Mouse (Mus musculus) ovary, postnatal 36 days (tissue): ENCODE results near the gene Rps15.

Experiments
- DNase-seq: peaks from one replicate; pipeline ENCODE4 v3.0.0; 2022; ENCODE audit warnings: low spot score, mixed read lengths

Gene Rps15

DNA sequence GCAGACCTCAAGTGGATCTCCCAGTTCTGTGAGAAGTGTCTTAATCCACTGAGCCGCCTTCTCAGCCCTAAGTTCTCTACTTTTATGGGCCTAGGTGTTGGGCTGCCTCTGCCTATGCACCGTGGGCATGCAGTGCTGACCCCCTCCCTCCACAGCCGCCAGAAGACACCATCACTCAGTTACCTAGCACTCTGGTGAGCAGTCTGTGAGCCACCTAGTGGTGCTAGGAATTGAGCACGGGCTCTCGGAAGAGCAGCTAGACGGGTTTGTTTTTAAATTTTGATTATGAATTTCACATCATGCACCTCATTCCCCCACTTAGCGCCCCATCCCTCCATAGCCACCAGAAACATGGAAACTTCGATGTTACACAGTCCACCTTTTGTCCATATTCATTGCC is 3.6 kb upstream of the Rps15 start:
- no peak for DNase-seq

DNA sequence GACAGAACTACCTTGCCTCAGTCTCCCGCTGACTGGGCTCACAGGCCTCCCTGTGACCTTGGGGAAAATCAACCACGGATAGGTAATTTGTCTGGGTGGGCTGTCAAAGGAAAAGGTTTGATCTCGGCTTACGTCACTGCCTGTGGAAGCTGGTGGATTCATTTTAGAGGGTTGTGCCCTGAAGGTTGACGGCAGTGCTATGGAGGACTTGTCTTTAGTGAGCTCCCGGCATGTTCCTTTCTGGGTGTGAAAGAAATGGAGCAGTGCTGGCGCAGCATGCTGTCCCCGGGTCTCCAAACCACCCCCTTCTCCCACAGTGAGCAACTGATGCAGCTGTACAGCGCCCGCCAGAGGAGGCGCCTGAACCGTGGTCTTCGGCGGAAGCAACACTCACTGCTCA is 1.1 kb downstream of the Rps15 start:
- no peak for DNase-seq

DNA sequence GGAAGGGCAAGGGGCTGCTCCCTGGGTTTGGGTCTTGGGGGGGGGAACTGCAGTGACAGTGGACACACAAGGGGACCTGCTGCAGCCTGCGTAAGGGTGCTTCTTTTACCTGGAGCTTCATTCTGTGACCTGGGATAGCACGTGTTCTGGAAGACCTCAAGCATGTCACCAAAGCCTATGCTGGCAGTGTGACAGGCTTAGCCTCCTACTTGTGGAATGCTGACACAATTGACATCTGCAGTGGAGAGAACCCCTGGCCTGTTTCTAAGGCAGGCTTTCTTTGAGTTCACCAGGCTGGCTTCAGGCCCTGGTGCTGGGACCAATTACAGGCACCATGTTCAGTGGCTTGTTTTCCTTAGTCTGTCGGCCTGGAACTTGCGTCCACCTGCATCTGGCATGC is 2.1 kb downstream of the Rps15 start:
- no peak for DNase-seq

DNA sequence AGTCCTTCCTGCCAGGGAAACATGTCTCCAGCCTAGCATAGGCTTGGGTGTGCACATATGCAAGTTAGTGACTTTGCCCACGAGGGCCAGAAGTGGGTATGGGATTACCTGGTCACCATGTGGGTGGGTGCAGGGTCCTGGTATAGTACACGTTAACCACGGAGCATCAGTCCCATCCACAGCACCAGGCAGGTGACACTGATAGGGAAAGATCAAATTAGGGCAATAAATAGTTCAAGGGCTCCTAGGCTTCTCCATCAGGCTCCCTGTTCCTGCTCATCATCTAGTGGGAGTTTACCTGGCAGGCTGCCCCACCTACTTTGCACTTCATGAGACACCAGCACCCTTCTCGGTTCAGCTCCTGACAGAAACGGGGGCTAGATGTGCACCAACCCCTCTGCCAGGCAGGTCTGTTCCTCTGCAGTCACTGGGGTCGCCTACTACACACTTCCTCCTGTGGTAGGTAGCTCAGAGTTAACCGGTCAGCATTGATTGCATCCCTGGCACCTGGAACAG is 2.6 kb downstream of the Rps15 start:
- DNase-seq, result no peak

DNA sequence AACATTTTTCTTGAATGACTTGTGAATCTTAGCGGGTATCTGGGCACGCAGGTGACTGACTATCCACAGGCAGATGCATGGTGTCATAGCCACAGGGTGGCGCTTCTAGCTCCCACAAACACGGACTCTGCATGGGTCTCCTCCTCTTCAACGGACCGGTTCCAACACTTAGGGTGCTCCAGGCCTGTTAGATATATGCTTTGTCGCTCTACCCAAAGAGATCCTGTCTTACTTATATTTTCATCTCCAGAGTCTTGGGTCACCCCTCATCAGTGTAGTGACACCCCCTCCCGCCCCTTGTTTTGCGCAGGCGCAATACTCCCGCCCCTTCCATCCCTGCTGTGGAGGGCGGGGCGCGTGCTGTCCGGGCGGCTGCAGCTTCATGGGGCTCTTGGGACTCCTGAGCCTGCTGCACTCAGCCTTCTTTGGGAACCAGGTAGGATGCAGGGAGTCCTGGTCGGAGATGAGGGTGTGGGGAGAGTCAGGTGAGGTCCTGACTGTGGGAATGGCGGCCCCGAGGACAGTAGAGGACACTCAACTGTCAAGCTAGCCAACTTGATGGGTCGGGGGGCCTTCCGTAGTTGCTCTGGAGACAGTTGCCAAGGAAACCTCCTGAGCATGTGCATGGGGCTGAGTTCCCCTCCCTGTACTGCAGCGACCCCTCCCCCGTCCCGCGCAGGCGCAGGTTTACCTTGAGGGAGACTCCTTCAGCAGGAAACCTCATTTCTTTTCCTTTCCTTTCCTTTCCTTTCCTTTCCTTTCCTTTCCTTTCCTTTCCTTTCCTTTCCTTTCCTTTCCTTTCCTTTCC is 3.6 kb downstream of the Rps15 start, which contains the start of gene Apc2:
Gene Apc2 (plus strand): TSS at position 360 of the 808 bp plus-strand sequence.
- DNase-seq, result peak; percentile 71

DNA sequence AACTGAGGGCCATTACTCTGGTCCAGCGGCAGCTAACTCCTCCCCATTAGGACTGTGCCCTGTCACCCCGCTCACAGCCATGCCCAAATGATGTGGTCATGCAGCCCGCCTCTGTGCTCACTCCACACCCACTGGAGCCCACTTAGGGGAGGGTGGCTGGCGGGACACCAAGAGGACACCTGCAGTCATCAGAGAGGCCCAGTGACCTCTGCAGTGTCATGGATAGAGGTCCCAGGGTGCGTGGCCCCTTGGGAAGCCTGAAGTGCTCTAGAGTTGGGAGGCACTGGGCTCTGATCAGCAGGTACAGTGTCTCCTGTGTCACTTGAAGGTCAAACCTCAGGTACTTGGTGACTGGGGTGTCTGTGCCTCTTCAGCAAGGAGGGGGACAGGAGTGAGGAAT is 4.6 kb downstream of the Rps15 start:
- no peak for DNase-seq

DNA sequence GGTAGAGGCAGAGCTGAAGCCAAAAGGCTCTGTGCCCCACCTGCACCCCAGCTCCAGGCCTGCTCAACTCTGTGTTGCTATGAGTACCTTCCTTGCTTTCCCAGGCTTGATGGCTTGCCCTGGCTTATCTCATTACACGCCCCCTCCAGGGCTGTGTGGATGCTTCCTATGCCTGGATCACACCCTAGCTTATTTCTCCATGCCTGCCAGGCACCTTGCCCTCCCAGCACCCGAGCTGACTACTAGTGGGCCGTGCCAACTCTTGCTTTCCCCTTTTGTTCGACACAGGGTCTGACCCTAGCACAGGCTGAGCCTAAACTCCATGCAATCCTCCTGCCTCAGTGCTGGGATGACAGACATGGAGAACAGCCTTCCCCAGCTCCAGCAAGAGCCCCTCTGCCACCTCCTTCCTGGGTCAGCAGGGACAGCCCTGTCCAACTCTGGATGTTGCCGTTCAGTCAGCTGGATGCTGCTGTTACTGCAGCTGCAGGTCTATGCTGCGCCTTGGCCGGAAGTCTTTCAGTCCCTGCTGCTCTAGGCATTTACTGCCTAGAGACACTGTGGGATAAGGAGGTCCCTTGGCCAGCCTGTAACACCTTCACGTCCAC is 5.4 kb downstream of the Rps15 start:
- no peak for DNase-seq

DNA sequence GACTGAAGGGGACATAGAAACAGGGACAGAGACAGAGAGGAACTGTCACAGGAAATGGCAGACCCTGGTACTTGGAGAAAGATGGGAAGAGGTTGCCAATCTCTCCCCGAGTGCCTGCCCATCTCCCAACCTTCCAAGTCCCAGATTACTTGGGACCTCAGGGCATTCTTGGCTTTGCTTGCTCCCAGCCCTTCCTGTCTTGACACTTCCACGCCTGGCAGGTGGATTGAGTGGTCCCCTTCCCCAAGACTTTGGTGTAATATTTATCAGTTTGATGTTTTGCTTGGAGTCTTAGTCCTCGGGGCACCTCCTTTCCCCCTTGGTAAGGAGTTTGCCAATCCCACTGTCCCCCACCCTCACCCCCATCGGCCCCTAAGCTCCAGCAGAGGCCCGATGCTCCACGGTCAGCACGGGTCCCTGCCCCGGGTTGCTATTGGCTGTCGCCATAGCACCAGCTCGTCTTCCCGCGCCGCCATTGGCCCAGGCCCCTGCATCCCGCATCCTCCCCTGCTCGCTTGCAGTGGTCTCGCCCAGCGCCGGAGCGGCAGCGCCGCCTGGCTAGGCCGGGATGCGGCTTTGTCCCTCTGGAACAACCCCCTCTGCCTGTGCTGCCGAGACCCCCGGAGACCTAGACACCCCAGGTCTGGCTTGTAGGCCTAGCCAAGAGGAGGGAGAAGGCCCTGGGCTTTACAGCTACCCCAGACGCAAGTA is 6.5 kb downstream of the Rps15 start:
- peak; percentile 16 for DNase-seq

DNA sequence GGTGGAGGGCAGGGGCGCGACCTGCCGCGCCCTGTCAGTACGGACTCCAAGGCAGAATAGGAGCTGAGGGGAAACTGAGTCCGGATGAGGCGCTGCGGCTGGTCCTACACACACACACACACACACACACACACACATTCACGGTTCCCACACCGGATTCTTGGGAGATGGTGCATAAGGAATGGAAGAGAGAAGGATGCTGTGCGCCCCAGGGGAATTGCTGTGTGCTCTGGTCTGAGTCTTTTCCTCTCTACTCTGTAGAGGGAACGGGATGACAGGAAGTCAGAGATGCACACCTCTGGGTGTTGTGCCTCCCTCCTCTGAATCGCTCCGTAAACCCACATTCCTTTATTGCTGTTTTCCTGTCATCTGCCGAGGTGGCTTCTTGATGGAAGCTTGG is 7.0 kb downstream of the Rps15 start:
- DNase-seq, result no peak

DNA sequence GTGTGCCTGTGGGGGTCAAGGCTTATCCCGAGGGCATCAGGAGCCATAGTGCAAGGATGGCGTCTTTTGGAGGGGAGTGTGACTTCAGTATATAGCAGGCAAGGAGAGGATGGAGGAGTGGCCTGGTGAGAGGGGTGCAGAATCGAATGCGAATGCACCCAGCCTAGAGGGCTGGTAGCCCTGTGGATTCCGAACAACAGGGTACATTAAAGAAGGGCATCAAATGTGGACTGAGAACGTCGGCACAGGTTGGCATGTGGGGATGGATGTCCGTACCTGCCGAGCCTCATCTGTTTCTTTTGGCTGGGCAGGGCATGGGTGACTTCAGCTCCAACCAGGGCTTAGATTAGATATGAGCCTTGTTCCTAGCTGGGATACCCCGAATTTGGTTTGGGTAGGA is 7.6 kb downstream of the Rps15 start:
- DNase-seq, result no peak

DNA sequence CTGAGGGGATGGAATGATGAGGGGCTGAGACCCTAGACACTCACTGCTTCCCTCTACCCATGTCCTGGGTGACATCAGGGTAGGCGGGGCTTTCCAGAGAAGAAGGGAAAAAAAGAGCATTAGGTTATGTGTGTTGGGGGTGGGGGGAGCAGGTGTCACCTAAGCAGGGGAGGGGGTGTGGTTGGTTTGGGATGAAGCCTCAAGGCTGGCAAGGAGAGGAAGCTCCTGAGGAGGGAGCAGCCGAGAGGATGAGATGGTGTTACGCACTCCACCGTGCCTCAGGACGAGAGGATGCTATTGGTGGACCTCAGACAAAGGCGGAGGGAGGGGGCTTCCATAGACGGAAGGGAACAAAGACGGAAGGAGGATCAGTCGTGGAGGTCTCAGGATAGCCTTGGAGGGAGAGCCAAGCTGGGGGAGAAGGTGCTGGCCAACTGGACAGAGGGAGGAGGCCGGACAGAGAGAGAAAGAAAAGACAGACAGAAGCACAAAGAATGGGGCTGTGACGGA is 8.5 kb downstream of the Rps15 start:
- DNase-seq, result no peak

DNA sequence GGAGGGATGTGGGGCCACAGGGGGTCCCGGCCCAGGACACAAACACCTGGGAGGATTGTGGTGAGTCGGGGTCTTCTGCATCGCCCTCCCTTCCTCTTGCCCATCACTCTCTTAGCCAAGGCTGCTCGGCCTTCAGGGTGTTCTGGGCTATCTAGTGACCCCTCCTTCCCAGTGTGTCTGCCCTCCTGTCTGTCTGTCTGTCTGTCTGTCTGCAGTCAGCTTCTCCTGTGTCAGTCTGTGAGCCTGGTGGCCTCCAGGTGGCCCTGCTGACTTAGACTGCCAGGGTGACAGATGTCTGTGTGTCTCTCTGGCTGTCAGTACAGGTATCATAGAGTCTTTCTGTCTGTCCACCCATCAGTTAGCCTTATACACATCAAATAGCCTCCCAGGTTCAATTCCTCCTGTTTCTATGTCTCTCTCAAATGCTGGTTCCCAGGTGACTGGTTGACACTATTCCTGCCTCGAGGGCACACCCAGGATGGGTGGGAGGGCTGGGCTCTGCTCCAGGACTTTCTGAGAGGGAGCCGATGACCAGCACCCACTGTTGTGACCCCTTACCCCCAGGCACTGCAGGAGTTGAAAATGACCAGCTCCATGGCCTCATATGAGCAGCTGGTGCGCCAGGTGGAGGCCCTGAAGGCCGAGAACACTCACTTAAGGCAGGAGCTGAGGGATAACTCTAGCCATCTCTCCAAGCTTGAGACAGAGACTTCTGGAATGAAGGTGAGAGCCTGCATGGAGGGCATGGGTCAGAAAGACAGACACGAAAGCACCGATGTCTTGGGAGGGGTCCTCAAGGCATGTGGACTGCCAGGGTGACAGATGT is 9.2 kb downstream of the Rps15 start:
- DNase-seq, result no peak

DNA sequence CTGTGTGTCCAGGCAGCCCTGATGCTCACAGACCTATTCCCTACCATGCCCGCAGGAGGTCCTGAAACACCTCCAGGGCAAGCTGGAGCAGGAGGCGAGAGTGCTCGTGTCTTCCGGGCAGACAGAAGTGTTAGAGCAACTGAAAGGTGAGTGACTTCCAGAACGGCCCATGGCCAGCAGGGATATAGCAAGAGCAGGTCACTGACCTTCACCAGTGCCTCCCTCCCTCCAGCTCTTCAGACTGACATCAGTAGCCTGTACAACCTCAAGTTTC is 9.8 kb downstream of the Rps15 start:
- no peak for DNase-seq

DNA sequence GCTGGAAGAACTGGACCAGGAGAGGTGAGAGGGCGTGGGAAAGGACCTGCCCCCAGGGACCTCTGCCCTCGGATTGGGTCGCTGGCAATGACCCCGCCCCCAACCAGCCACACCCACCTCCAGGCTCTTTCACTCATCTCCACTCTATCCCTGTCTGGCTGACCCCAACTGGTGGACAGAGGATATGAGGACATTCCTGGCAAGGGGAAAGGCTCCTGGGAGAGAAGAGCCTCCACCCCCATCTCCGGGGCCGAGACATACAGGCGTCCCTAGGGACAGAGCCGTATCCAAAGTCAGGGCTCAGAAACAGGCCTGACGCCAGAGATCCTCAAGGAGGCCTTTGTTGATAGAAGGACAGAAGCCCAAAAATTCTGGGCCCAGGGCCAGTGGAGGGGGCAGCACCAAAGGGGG is 10.2 kb downstream of the Rps15 start:
- peak; percentile 67 for DNase-seq

DNA sequence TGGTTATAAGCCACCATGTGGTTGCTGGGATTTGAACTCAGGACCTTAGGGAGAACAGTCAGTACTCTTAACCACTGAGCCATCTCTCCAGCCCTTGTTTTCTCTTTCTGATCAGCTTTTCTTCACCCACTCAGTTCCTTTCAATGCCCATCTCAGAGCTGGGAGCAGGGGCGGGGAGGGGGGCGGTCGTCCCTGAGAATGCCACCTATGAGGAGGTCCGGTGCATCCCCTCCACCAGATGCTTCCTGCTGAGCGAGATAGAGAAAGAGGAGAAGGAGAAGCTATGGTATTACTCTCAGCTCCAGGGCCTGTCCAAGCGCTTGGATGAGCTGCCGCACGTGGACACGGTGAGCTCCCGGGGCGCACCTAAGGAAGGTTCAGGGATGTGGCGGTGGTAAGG is 12.2 kb downstream of the Rps15 start:
- DNase-seq, result no peak

DNA sequence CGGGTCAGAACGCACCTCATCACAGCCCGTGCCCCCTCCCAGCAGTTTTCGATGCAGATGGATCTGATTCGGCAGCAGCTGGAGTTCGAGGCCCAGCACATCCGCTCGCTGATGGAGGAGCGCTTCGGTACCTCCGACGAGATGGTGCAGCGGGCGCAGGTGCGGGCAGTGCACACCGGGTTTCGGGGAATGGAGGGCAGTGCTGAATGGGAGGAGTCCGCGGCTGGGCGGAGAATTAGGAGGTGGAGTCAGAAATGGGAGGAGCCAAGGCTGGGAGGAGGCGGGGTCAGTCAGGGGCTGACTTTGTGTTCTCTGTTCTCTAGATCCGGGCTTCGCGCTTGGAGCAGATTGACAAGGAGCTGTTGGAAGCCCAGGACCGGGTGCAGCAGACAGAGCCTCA is 12.6 kb downstream of the Rps15 start:
- DNase-seq, result no peak

DNA sequence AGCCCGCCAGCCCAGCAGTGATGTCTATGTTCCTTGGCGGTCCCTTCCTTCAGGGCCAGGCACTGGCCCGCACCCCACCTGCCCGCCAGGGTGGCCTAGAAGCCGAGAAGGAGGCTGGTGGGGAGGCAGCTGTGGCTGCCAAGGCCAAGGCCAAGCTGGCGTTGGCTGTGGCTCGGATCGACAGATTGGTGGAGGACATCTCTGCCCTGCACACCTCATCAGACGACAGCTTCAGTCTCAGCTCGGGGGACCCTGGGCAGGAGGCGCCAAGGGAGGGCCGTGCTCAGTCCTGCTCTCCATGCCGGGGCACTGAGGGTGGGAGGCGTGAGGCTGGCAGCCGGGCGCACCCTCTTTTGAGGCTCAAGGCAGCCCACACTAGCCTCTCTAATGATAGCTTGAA is 19.3 kb downstream of the Rps15 start:
- no peak for DNase-seq

DNA sequence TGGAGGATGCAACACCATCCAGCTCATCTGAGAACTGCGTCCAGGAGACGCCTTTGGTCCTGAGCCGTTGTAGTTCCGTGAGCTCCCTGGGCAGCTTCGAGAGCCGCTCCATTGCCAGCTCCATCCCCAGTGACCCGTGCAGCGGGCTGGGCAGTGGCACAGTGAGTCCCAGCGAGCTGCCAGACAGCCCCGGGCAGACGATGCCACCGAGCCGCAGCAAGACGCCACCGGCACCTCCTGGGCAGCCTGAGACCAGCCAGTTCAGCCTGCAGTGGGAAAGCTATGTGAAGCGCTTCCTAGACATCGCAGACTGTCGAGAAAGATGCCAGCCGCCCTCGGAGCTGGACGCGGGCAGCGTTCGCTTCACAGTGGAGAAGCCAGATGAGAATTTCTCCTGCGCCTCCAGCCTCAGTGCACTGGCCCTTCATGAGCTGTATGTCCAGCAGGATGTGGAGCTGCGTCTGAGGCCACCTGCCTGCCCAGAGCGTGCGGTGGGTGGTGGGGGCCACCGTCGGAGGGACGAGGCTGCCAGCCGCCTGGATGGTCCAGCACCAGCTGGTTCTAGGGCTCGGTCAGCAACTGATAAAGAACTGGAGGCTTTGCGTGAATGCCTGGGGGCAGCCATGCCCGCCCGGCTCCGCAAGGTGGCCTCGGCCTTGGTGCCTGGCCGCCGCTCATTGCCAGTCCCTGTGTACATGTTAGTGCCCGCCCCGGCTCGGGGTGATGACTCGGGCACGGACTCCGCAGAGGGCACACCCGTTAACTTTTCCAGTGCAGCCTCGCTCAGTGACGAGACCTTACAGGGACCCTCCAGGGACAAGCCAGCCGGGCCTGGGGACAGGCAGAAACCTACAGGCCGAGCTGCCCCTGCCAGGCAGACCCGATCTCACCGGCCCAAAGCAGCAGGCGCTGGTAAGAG is 20.6 kb downstream of the Rps15 start:
- DNase-seq, result no peak

DNA sequence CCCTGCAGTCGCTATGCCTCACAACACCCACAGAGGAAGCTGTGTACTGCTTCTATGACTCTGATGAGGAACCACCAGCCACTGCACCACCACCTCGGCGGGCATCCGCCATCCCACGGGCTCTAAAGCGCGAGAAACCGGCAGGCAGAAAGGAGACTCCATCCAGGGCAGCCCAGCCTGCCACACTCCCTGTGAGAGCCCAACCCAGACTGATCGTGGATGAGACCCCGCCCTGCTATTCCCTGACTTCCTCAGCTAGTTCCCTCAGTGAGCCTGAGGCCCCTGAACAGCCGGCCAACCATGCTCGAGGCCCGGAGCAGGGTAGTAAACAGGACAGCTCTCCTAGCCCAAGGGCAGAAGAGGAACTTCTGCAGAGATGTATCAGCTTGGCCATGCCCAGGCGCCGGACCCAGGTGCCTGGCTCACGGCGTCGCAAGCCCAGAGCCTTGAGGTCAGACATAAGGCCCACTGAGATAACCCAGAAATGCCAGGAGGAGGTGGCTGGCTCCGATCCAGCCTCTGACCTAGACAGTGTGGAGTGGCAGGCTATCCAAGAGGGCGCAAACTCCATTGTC is 21.5 kb downstream of the Rps15 start:
- no peak for DNase-seq

DNA sequence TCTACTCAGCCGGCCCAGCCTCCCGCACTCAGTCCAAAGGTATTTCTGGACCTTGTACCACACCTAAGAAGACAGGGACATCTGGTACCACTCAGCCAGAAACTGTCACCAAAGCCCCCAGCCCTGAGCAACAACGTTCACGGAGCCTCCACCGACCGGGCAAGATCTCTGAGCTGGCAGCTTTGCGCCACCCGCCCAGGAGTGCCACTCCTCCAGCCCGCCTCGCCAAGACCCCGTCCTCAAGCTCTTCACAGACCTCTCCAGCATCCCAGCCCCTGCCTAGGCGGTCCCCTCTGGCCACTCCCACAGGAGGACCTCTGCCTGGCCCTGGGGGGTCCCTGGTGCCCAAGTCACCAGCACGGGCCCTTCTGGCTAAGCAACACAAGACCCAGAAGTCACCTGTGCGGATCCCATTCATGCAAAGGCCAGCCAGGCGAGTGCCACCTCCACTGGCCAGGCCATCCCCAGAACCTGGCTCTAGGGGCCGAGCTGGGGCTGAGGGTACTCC is 22.3 kb downstream of the Rps15 start:
- no peak for DNase-seq
